Mouse (Mus musculus) G1E (cell line): ENCODE data around the gene Mb21d2.

Experiments used
- CTCF ChIP-seq: IDR thresholded peaks from 2 replicates; pipeline ENCODE4 v1.5.1; 2012; ENCODE audit warnings: low read depth, low read length, inconsistent platforms, mixed read lengths
- GATA1 ChIP-seq: IDR thresholded peaks from 2 replicates; pipeline ENCODE4 v1.6.1; 2012; ENCODE audit warnings: borderline replicate concordance, low read length, inconsistent platforms, mixed read lengths
- GATA2 ChIP-seq: IDR thresholded peaks from 2 replicates; pipeline ENCODE4 v1.6.1; 2012; ENCODE audit warnings: low read depth, low read length, inconsistent platforms, borderline replicate concordance
- POLR2AphosphoS5 ChIP-seq: IDR thresholded peaks from 2 replicates; pipeline ENCODE4 v1.6.1; 2012; ENCODE audit warnings: low read depth, low read length, inconsistent platforms; ENCODE audit not compliant: insufficient replicate concordance
- TAL1 ChIP-seq: conservative IDR thresholded peaks from 2 replicates; pipeline ENCODE4 v1.6.1; 2012; ENCODE audit warnings: low read depth, low read length, inconsistent platforms, mixed read lengths

DNA sequence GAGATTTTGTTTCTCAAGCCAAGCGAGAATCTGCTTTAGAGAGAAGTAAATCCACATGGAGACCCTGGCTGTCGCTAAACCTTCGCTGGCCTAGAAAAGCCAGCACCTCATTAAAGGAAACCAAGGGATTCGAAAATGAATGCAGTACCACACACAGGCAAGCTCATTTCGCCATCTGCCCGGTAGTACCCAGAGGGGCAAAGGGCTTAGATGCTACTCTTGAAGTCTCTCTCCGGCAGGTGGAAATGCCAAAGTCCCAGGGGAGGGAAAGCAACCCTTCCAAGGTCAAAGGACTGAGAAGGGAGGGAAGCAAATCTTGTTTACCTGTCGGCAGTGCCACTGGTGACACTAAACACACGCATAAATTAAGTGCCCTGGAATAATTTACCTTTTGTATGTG is 2.1 kb downstream of the Mb21d2 start:
- no peak for TF ChIP-seq CTCF
- TF ChIP-seq POLR2AphosphoS5, result no peak
- TF ChIP-seq GATA1, result no peak
- TF ChIP-seq TAL1, result no peak
- TF ChIP-seq GATA2, result no peak
